Mouse (Mus musculus): Measurements from ENCODE around the gene Efna2. TPM values are rescaled to one million over a fixed set of nuclear protein-coding genes. Genes with fewer than 3 reads are reported as not detected.

The Efna2 gene
- polyA plus RNA-seq, 1 experiment from 2014 or later: 17.3 TPM

DNA sequence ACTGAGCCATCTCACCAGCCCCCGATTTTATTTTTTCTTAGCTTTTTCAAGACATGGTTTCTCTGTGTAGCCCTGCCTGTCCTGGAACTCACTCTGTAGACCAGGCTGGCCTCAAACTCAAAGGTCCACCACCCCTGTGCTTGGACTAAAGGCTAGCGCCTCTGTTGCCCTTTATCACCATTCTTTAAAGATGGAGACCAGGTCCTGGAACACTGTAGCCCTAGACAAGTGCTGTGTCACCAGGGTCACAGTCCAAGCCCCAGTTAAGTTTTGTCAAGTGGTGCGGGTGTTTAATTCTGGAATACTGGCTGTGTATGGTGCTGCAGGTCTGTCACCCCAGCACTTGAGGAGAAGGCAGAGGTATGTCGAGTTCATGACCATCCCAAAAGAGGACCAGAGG lies 57.7 kb downstream of the Efna2 start:
- Histone ChIP-seq H3K9me3 (no peaks in the 10 kb centered on the region), H3K4me3 (no peak overlapping the region), H3K27ac (no peak overlapping the region), H3K27me3 (no peaks in the 10 kb centered on the region), H3K36me3 (peaks cover 99% of the 10 kb centered on the region), H3K4me1 (0 out of 2 replicates have a peak, but pooled peaks cover 5% of the 10 kb centered on the region), H3K9ac (no peak overlapping the region), H3K4me2 (no peak overlapping the region)
- WGBS: 85% methylated on average over 4 of the region's 4 CpGs
- no peak for ATAC-seq (ENCODE audit: borderline replicate concordance, extremely low read depth, low FRiP score, low TSS enrichment)

DNA sequence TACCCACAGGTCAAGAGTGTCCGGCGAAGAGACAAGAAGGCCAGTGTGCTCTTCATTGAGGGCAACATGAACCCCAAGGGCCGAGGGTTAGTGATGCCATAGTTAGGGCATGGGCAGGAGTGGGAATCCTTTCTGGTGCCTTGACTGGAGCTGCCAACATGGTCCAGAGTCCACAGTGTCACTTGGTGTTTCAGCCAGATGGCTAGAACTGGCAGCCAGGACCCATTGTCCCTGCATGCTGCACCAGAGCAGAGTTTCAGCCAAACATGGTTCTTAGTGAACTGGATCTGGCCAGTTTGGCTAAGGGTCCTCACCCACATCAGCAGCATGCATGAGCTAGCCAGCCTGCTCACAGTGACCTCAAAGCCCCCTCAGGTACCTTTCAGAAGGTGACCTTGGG lies 59.0 kb downstream of the Efna2 start:
- Histone ChIP-seq H3K4me3 (no peak overlapping the region), H3K36me3 (peaks cover 99% of the 10 kb centered on the region), H3K9ac (no peak overlapping the region), H3K27ac (no peak overlapping the region), H3K9me3 (no peaks in the 10 kb centered on the region), H3K4me1 (no peaks in the 10 kb centered on the region), H3K27me3 (no peaks in the 10 kb centered on the region), H3K4me2 (no peak overlapping the region)
- ATAC-seq (ENCODE audit: borderline replicate concordance, extremely low read depth, low FRiP score, low TSS enrichment): no peak
- 83% methylated on average over 3 of the region's 3 CpGs for WGBS

Other genes with a start within 250 kb of the Efna2 start
- gene Wdr18, start 219.3 kb upstream of the Efna2 start, polyA plus RNA-seq (2015; fragmentation: Nextera tagmentation; extraction: Ambion mirVana): 95.1 and 96.2 TPM in 2 replicates
- 0.34 and 0.45 TPM in 2 replicates for gene Grin3b, start 208.8 kb upstream of the Efna2 start, polyA plus RNA-seq (2015; fragmentation: Nextera tagmentation; extraction: Ambion mirVana)
- 20.2 and 20.5 TPM in 2 replicates for gene Tmem259, start 195.2 kb upstream of the Efna2 start, polyA plus RNA-seq (2015; fragmentation: Nextera tagmentation; extraction: Ambion mirVana)
- 367 and 375 TPM in 2 replicates for gene Cnn2, start 190.9 kb upstream of the Efna2 start, polyA plus RNA-seq (2015; fragmentation: Nextera tagmentation; extraction: Ambion mirVana)
- 3.5 and 4.3 TPM in 2 replicates for gene Abca7, start 183.0 kb upstream of the Efna2 start, polyA plus RNA-seq (2015; fragmentation: Nextera tagmentation; extraction: Ambion mirVana)
- 16.8 and 19.8 TPM in 2 replicates for gene Arhgap45, start 162.8 kb upstream of the Efna2 start, polyA plus RNA-seq (2015; fragmentation: Nextera tagmentation; extraction: Ambion mirVana)
- 223 and 225 TPM in 2 replicates for gene Polr2e, start 139.7 kb upstream of the Efna2 start, polyA plus RNA-seq (2015; fragmentation: Nextera tagmentation; extraction: Ambion mirVana)
- 523 and 535 TPM in 2 replicates for gene Gpx4, start 132.3 kb upstream of the Efna2 start, polyA plus RNA-seq (2015; fragmentation: Nextera tagmentation; extraction: Ambion mirVana)
- gene Sbno2, start 73.9 kb upstream of the Efna2 start, polyA plus RNA-seq (2015; fragmentation: Nextera tagmentation; extraction: Ambion mirVana): 15.5 and 16.6 TPM in 2 replicates
- gene Stk11, start 63.7 kb upstream of the Efna2 start, polyA plus RNA-seq (2015; fragmentation: Nextera tagmentation; extraction: Ambion mirVana): 18.6 and 22.1 TPM in 2 replicates
- 521 and 541 TPM in 2 replicates for gene Atp5d, start 40.9 kb upstream of the Efna2 start, polyA plus RNA-seq (2015; fragmentation: Nextera tagmentation; extraction: Ambion mirVana)
- 3.9 and 5.0 TPM in 2 replicates for gene Cbarp, start 38.6 kb upstream of the Efna2 start, polyA plus RNA-seq (2015; fragmentation: Nextera tagmentation; extraction: Ambion mirVana)
- 17.5 and 18.6 TPM in 2 replicates for gene Midn, start 31.2 kb upstream of the Efna2 start, polyA plus RNA-seq (2015; fragmentation: Nextera tagmentation; extraction: Ambion mirVana)
- gene Cirbp, start 13.5 kb upstream of the Efna2 start, polyA plus RNA-seq (2015; fragmentation: Nextera tagmentation; extraction: Ambion mirVana): 94.6 and 95.1 TPM in 2 replicates
- gene 1600002K03Rik, start 6.5 kb upstream of the Efna2 start, polyA plus RNA-seq (2015; fragmentation: Nextera tagmentation; extraction: Ambion mirVana): 11.6 and 14.7 TPM in 2 replicates
- 64.5 and 66.2 TPM in 2 replicates for gene Mum1, start 47.0 kb downstream of the Efna2 start, polyA plus RNA-seq (2015; fragmentation: Nextera tagmentation; extraction: Ambion mirVana)
- gene Ndufs7, start 69.6 kb downstream of the Efna2 start, polyA plus RNA-seq (2015; fragmentation: Nextera tagmentation; extraction: Ambion mirVana): 321 and 329 TPM in 2 replicates
- gene Gamt, start 81.5 kb downstream of the Efna2 start, polyA plus RNA-seq (2015; fragmentation: Nextera tagmentation; extraction: Ambion mirVana): 29.3 and 30.2 TPM in 2 replicates
- 58.9 and 67.0 TPM in 2 replicates for gene Dazap1, start 82.0 kb downstream of the Efna2 start, polyA plus RNA-seq (2015; fragmentation: Nextera tagmentation; extraction: Ambion mirVana)
- 907 and 974 TPM in 2 replicates for gene Rps15, start 113.0 kb downstream of the Efna2 start, polyA plus RNA-seq (2015; fragmentation: Nextera tagmentation; extraction: Ambion mirVana)
- gene Apc2, start 116.5 kb downstream of the Efna2 start, polyA plus RNA-seq (2015; fragmentation: Nextera tagmentation; extraction: Ambion mirVana): 0.59 and 1.3 TPM in 2 replicates
- gene 2310011J03Rik, start 141.1 kb downstream of the Efna2 start, polyA plus RNA-seq (2015; fragmentation: Nextera tagmentation; extraction: Ambion mirVana): 47.7 and 51.9 TPM in 2 replicates
- gene Pcsk4, start 150.0 kb downstream of the Efna2 start, polyA plus RNA-seq (2015; fragmentation: Nextera tagmentation; extraction: Ambion mirVana): 3.4 and 4.0 TPM in 2 replicates
- gene Reep6, start 150.5 kb downstream of the Efna2 start, polyA plus RNA-seq (2015; fragmentation: Nextera tagmentation; extraction: Ambion mirVana): 13.8 and 14.2 TPM in 2 replicates
- 2.5 and 3.4 TPM in 2 replicates for gene Adamtsl5, start 168.9 kb downstream of the Efna2 start, polyA plus RNA-seq (2015; fragmentation: Nextera tagmentation; extraction: Ambion mirVana)
- 0.74 and 1.0 TPM in 2 replicates for gene Plk5, start 177.0 kb downstream of the Efna2 start, polyA plus RNA-seq (2015; fragmentation: Nextera tagmentation; extraction: Ambion mirVana)
- 7.9 and 9.6 TPM in 2 replicates for gene Mex3d, start 208.2 kb downstream of the Efna2 start, polyA plus RNA-seq (2015; fragmentation: Nextera tagmentation; extraction: Ambion mirVana)
- gene Mbd3, start 220.1 kb downstream of the Efna2 start, polyA plus RNA-seq (2015; fragmentation: Nextera tagmentation; extraction: Ambion mirVana): 276 and 277 TPM in 2 replicates
- gene Uqcr11, start 227.3 kb downstream of the Efna2 start, polyA plus RNA-seq (2015; fragmentation: Nextera tagmentation; extraction: Ambion mirVana): 628 and 681 TPM in 2 replicates

Measured in lung, embryonic 15.5 days (tissue).